Mouse (Mus musculus) intestine, embryonic 16.5 days (tissue): ENCODE results near the gene Plekhh1. TPM values are rescaled to one million over a fixed set of nuclear protein-coding genes. Genes with fewer than 3 reads are reported as not detected.

Experiments used
- ATAC-seq: fragments of 200-750 bp; cut with Nextera tagmentation; 2 replicates; pipeline ENCODE4 v1.8.0; 2017; ENCODE audit warnings: moderate TSS enrichment, moderate library complexity
- H3K27ac ChIP-seq: fragments of 300-500 bp; sonication (generic); 2 replicates; pipeline ENCODE4 v1.5.1; 2014; ENCODE audit warnings: mild to moderate bottlenecking, low read length
- H3K27me3 ChIP-seq: fragments of 300-500 bp; sonication (generic); replicated peaks from 2 replicates; pipeline ENCODE4 v1.6.1; 2014; ENCODE audit warnings: low read length, control low read depth, mixed read lengths; ENCODE audit not compliant: control insufficient read depth, insufficient read depth
- H3K36me3 ChIP-seq: fragments of 300-500 bp; sonication (generic); 2 replicates; pipeline ENCODE4 v1.6.1; 2014; ENCODE audit warnings: low read length, control low read depth; ENCODE audit not compliant: control insufficient read depth, insufficient read depth
- H3K4me1 ChIP-seq: fragments of 300-500 bp; sonication (generic); 2 replicates; pipeline ENCODE4 v1.6.1; 2014; ENCODE audit warnings: low read length, control low read depth, mixed read lengths; ENCODE audit not compliant: control insufficient read depth, insufficient read depth
- H3K4me2 ChIP-seq: fragments of 300-500 bp; sonication (generic); 2 replicates; pipeline ENCODE4 v1.6.1; 2014; ENCODE audit warnings: low read depth, low read length, control low read depth
- H3K4me3 ChIP-seq: fragments of 300-500 bp; sonication (generic); 2 replicates; pipeline ENCODE4 v1.5.1; 2014; ENCODE audit warnings: mild to moderate bottlenecking, low read length
- H3K9ac ChIP-seq: fragments of 300-500 bp; sonication (generic); 2 replicates; pipeline ENCODE4 v1.6.1; 2014; ENCODE audit warnings: low read depth, low read length
- H3K9me3 ChIP-seq: fragments of 300-500 bp; sonication (generic); 2 replicates; pipeline ENCODE4 v1.6.1; 2016; ENCODE audit warnings: low read length, control low read depth; ENCODE audit not compliant: control insufficient read depth
- WGBS: fragments of 180-500 bp; shearing (Covaris S2); extraction: QIAGEN DNeasy Blood & Tissue Kit; methylation state at CpG from one replicate; pipeline ENCODE4 v1.1.7; 2014; 5-methylcytosine and 5-hydroxymethylcytosine counted together
- polyA plus RNA-seq: library from polyadenylated mRNA; unstranded; fragments of >200 nt; fragmentation: Nextera tagmentation; extraction: Ambion mirVana; gene quantifications from 2 replicates; pipeline ENCODE4 v1.2.1, GENCODE M21; 2015

The Plekhh1 gene
- polyA plus RNA-seq, 1 experiment from 2014 or later = 7.5 TPM

DNA sequence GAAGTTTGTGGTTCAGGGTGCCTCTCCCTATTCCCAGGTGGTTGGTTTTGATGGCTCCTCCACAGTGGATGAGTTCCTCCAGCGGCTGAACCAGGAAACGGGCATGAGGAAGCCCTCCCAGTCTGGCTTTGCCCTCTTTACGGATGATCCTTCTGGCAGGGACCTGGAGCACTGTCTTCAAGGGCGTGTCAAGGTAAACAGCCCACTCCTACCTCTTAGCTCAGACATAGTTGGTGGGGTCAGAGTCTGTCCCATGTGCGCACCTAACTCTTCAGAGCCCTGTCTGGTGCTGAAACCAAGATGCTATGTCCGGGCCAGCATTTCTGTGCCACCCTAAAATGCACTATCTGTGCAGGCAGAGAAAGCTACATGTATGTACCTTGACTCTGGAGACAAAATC, 44.4 kb downstream of the Plekhh1 start:
- Histone ChIP-seq H3K4me3 (no peak overlapping the region), H3K27ac (no peak overlapping the region), H3K9ac (no peak overlapping the region), H3K9me3 (no peaks in the 10 kb centered on the region), H3K4me2 (no peak overlapping the region), H3K36me3 (peaks cover 21% of the 10 kb centered on the region), H3K4me1 (0 out of 2 replicates have a peak, but pooled peaks cover 3% of the 10 kb centered on the region), H3K27me3 (no peaks in the 10 kb centered on the region)
- WGBS = 73% methylated on average over 6 of the region's 6 CpGs
- peak; percentile 67; the same call in 1 of the 2 replicates for ATAC-seq

DNA sequence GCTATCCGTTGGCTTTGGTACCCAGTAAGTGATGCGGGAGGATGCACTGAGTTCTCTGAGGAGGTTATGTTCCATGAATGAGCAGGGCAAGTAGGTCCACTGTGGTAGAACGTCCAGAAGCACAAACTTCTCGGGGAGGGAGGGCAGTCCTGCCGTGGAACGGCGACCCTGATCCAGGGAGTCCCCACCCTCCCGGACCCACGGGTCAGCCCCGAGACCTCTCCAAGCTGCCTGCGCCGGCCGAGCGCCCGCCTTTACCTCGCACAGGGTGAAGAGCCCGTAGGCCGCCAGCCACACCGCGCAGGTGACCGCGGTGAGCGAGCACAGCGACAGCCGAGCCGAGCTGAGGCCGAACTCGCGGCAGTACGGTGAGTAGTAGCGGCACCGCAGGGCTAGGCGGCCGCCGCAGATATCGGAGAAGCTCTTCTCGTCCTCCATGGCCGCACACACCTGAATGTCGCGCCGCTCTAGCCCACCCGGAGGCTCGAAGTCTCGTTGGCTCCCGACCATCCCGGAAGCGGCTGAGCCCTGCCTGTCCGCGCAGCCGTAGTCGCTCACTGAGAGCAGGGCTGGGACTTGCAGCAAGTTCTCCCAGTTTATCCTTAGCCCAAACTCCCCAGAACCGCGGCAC, 60.3 kb downstream of the Plekhh1 start, which contains the start of gene Pigh:
TSS of gene Pigh (minus strand) at position 470 of the 631 bp plus-strand sequence.
- no peaks in the 10 kb centered on the region for H3K27me3 ChIP-seq
- peak; percentile 98 for ATAC-seq
- no peaks in the 10 kb centered on the region for H3K9me3 ChIP-seq
- peak within 1 kb of the TSS; percentile 99 for H3K9ac ChIP-seq
- H3K4me1 ChIP-seq = no peaks in the 10 kb centered on the region
- H3K4me3 ChIP-seq = peak within 1 kb of the TSS; percentile 98
- H3K27ac ChIP-seq = peak within 1 kb of the TSS; percentile 61
- under 1% methylated on average over 53 of the region's 53 CpGs for WGBS
- H3K4me2 ChIP-seq = peak within 1 kb of the TSS; percentile 69
- H3K36me3 ChIP-seq = no peaks in the 10 kb centered on the region

GRCm38 (mm10) chr12:79092569-79092968, 63.6 kb downstream of the Plekhh1 start:
- no peak overlapping the region for H3K4me2 ChIP-seq
- no peak overlapping the region for H3K4me3 ChIP-seq
- no peaks in the 10 kb centered on the region for H3K27me3 ChIP-seq
- no peaks in the 10 kb centered on the region for H3K9me3 ChIP-seq
- H3K9ac ChIP-seq = no peak overlapping the region
- H3K27ac ChIP-seq = 0 out of 2 replicates have a peak overlapping the region, but pooled peaks have one; percentile 44
- no peaks in the 10 kb centered on the region for H3K4me1 ChIP-seq
- no peak for ATAC-seq
- no peaks in the 10 kb centered on the region for H3K36me3 ChIP-seq
- WGBS = 33% methylated on average over 4 of the region's 4 CpGs

- 42% methylated on average over 3 of the region's 3 CpGs for WGBS
- ATAC-seq = 0 out of 2 replicates have a peak, but pooled peaks have one; percentile 34
- Histone ChIP-seq H3K9me3 (no peaks in the 10 kb centered on the region), H3K27ac (no peak overlapping the region), H3K27me3 (no peaks in the 10 kb centered on the region), H3K9ac (no peak overlapping the region), H3K4me1 (no peaks in the 10 kb centered on the region), H3K4me2 (no peak overlapping the region), H3K36me3 (no peaks in the 10 kb centered on the region), H3K4me3 (no peak overlapping the region)
Observed at GRCm38 (mm10) chr12:79097106-79097752, 68.3 kb downstream of the Plekhh1 start.

DNA sequence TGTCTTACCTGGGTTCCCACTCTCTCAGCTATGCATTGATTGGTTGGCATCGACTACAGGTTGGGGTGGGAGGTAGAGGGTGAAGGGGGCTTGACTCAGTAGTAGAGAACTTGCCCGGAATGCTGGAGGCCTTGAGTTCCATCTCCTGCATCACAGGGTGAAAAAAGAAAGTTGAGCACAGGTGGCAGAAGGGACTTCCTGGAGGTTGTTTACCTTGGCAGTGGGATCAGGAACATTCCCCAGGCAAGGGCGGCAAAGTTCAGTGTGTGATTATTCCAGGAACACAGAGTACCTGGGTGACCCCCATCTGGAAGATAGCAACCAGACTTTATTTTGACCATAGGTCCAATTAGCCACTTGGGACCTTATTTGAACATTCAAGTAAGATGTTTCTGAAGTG, 74.8 kb downstream of the Plekhh1 start:
- WGBS = 66% methylated on average over 3 of the region's 3 CpGs
- H3K4me1 ChIP-seq = no peaks in the 10 kb centered on the region
- ATAC-seq = peak; percentile 71; the same call in 1 of the 2 replicates
- no peaks in the 10 kb centered on the region for H3K36me3 ChIP-seq
- H3K27me3 ChIP-seq = no peaks in the 10 kb centered on the region
- H3K9me3 ChIP-seq = no peaks in the 10 kb centered on the region
- H3K4me2 ChIP-seq = no peak overlapping the region
- H3K9ac ChIP-seq = no peak overlapping the region
- no peak overlapping the region for H3K27ac ChIP-seq
- no peak overlapping the region for H3K4me3 ChIP-seq

- 74% methylated on average over 2 of the region's 2 CpGs for WGBS
- H3K4me2 ChIP-seq = no peak overlapping the region
- H3K4me1 ChIP-seq = no peaks in the 10 kb centered on the region
- no peak for ATAC-seq
- no peaks in the 10 kb centered on the region for H3K27me3 ChIP-seq
- no peaks in the 10 kb centered on the region for H3K9me3 ChIP-seq
- no peak overlapping the region for H3K27ac ChIP-seq
- H3K4me3 ChIP-seq = no peak overlapping the region
- no peak overlapping the region for H3K9ac ChIP-seq
- no peaks in the 10 kb centered on the region for H3K36me3 ChIP-seq
Observed at GRCm38 (mm10) chr12:79104544-79104943, 75.6 kb downstream of the Plekhh1 start.

DNA sequence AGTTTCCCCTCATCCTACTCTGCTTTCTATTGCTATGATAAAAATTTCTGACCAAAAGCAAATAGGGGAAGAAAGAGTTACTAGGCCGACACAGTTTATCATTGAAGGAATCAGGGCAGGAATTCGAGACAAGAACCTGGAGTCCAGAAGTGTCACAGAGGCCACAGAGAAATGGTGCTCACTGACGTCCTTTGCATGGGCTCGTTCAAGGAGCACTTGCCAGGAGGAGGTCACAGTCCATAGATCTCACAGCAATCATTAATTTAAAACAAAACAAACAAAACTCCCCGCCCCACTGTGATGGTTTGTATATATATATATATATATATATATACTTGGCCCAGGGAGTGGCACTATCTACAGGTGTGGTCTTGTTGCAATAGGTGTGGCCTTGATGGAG, 76.3 kb downstream of the Plekhh1 start:
- ATAC-seq = no peak
- 76% methylated on average over 5 of the region's 5 CpGs for WGBS
- H3K4me2 ChIP-seq = no peak overlapping the region

DNA sequence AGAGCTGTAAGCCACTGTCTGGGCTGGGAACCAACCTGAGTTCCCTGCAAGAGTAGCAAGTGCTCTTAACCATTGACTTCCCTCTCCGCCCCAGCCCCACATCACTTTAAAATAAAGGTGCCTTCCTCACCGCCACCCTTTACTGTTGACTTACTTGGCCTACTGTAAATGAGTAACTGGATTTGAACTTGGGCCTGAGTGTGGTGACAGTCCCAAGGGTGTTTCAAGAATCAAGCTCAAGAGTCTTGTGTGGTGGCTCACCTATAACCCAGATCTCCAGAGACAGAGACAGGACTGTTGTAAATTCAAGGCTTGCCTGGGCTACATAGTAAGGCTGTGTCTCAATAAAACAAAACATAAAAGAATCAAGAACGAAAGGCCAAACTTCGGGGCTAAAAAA, 90.0 kb downstream of the Plekhh1 start:
- no peak overlapping the region for H3K27ac ChIP-seq
- H3K4me1 ChIP-seq = no peaks in the 10 kb centered on the region
- no peak overlapping the region for H3K4me3 ChIP-seq
- H3K4me2 ChIP-seq = no peak overlapping the region
- H3K36me3 ChIP-seq = no peaks in the 10 kb centered on the region
- no peaks in the 10 kb centered on the region for H3K9me3 ChIP-seq
- WGBS = 80% methylated on average over 4 of the region's 4 CpGs
- no peak for ATAC-seq
- no peak overlapping the region for H3K9ac ChIP-seq
- H3K27me3 ChIP-seq = no peaks in the 10 kb centered on the region

More for the DNA sequence above, 76.3 kb downstream of the Plekhh1 start:
- Histone ChIP-seq H3K4me3 (no peak overlapping the region), H3K27ac (no peak overlapping the region), H3K27me3 (no peaks in the 10 kb centered on the region), H3K4me1 (no peaks in the 10 kb centered on the region), H3K36me3 (no peaks in the 10 kb centered on the region), H3K9me3 (no peaks in the 10 kb centered on the region), H3K9ac (no peak overlapping the region)

DNA sequence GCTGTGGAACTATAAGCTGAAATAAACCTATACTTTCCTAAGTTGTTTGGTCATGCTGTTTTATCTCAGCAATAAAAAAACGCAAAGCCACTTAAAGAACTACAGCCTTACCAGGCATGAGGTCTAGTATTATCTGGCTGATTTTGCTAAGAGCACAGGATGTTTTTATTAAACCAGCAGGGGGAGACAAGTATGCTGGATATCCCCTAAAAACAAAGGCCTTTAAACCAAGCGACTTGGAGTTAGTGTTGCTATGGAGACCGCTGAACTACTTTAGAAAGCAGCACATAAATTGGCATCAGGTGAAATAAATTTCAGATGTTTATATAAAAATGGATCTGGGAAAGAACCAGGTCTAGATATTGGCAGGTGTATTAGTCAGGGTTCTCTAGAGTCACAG, 93.9 kb downstream of the Plekhh1 start:
- Histone ChIP-seq H3K9me3 (no peaks in the 10 kb centered on the region), H3K36me3 (no peaks in the 10 kb centered on the region), H3K4me2 (no peak overlapping the region), H3K4me1 (no peaks in the 10 kb centered on the region), H3K4me3 (no peak overlapping the region), H3K27me3 (no peaks in the 10 kb centered on the region), H3K27ac (no peak overlapping the region), H3K9ac (no peak overlapping the region)
- no peak for ATAC-seq
- 33% methylated on average over 3 of the region's 3 CpGs for WGBS
